Comparison of ENCODE assay signal across 8 mouse cellular contexts in genomic region chr10:4334039-4334683, GRCm38 (mm10). TPM values are rescaled to one million over a fixed set of nuclear protein-coding genes. Genes with fewer than 3 reads are reported as not detected.
A peak's percentile ranks its signal among the peaks of the same experiment; 100 is the strongest.
DNase-seq lines count a peak whose midpoint lies in the region; ATAC-seq and TF ChIP-seq lines count a peak whose summit lies in the region.

No protein-coding gene starts in this region.

- H3K27me3 ChIP-seq in forebrain, embryonic 15.5 days, result no peaks in the 10 kb centered on the region
- no peaks in the 10 kb centered on the region for H3K27me3 ChIP-seq in lung, embryonic 14.5 days (ENCODE audit: insufficient read depth, low read length)
- H3K27me3 ChIP-seq in thymus, adult 2 months (ENCODE audit: control insufficient read depth, insufficient read depth, low read length), result no peaks in the 10 kb centered on the region

- peak; percentile 77 for ATAC-seq in forebrain, embryonic 15.5 days (replicated peaks)
- ATAC-seq in lung, embryonic 14.5 days (ENCODE audit: insufficient read depth), result peak; percentile 92

- peak overlapping the region; percentile 87 for H3K27ac ChIP-seq in ES-E14 (ENCODE audit: insufficient read depth, low read depth, low read length, poor library complexity, severe bottlenecking)
- no peak overlapping the region for H3K27ac ChIP-seq in forebrain, embryonic 15.5 days (replicated peaks)
- peak overlapping the region; percentile 49 for H3K27ac ChIP-seq in layer of hippocampus, adult 2 months
- H3K27ac ChIP-seq in lung, embryonic 14.5 days (ENCODE audit: low read depth), result peak overlapping the region; percentile 81
- no peak overlapping the region for H3K27ac ChIP-seq in olfactory bulb, adult 2 months (ENCODE audit: insufficient read depth, low read depth, low read length)
- H3K27ac ChIP-seq in thymus, adult 2 months (ENCODE audit: control insufficient read depth, insufficient read depth, low read length), result no peak overlapping the region

- DNase-seq in ES-E14 (ENCODE audit: low read depth, low spot score), result peak; percentile 91
- peak; percentile 48 for DNase-seq in cerebellum, adult 11 months
- peak; percentile 85 for DNase-seq in heart, postnatal 25 days (ENCODE audit: low spot score)
- peak; percentile 39 to 49 for DNase-seq in layer of hippocampus, adult 2 months (ENCODE audit: low spot score in 2 of 2)
- peak; percentile 92 for DNase-seq in lung, embryonic 14.5 days
- DNase-seq in thymus, adult 2 months, result peak; percentile 63

- intact Hi-C loops in heart, postnatal 25 days (cut with DNase I), result loop anchor here (2.0 to 5.0 kb wide), 3 partner anchors 67 to 292 kb away; partner anchors contain the start of gene Akap12

- peak overlapping the region; percentile 78 for H3K9ac ChIP-seq in ES-E14 (ENCODE audit: insufficient read depth, low read depth, low read length, poor library complexity, severe bottlenecking)
- H3K9ac ChIP-seq in forebrain, embryonic 15.5 days (replicated peaks), result no peak overlapping the region
- peak overlapping the region; percentile 49 for H3K9ac ChIP-seq in lung, embryonic 14.5 days

- no peak for TF ChIP-seq POLR2A in olfactory bulb, adult 2 months (IDR thresholded peaks at IDR 0.05; ENCODE audit: insufficient read depth, low read depth, low read length)
- TF ChIP-seq POLR2A in thymus, adult 2 months (IDR thresholded peaks at IDR 0.05; ENCODE audit: control insufficient read depth, extremely low read depth, insufficient read depth, low read length, poor library complexity), result no peak

- peaks cover 4% of the 10 kb centered on the region; the same call in 1 of the 2 replicates for H3K36me3 ChIP-seq in ES-E14 (ENCODE audit: control insufficient read depth, insufficient read depth, low read length, poor library complexity, severe bottlenecking)
- H3K36me3 ChIP-seq in forebrain, embryonic 15.5 days, result no peaks in the 10 kb centered on the region
- no peaks in the 10 kb centered on the region for H3K36me3 ChIP-seq in lung, embryonic 14.5 days (ENCODE audit: insufficient read depth)
- no peaks in the 10 kb centered on the region for H3K36me3 ChIP-seq in thymus, adult 2 months (ENCODE audit: control insufficient read depth, insufficient read depth, low read length)

- peaks cover 10 to 19% of the 10 kb centered on the region in 2 experiments for H3K4me1 ChIP-seq in ES-E14 (ENCODE audit: control insufficient read depth in 2 of 2, insufficient read depth in 2 of 2, low read length in 2 of 2, poor library complexity in 1 of 2)
- H3K4me1 ChIP-seq in forebrain, embryonic 15.5 days, result peaks cover 18% of the 10 kb centered on the region
- H3K4me1 ChIP-seq in lung, embryonic 14.5 days (ENCODE audit: insufficient read depth), result peaks cover 4% of the 10 kb centered on the region; the same call in 1 of the 2 replicates
- 0 out of 2 replicates have a peak, but pooled peaks cover 4% of the 10 kb centered on the region for H3K4me1 ChIP-seq in olfactory bulb, adult 2 months (ENCODE audit: control insufficient read depth, insufficient read depth, low read length)
- H3K4me1 ChIP-seq in thymus, adult 2 months (replicated peaks; ENCODE audit: control insufficient read depth, insufficient read depth, low read length), result peaks cover 5% of the 10 kb centered on the region; the same call in 1 of the 2 replicates

- no peak for TF ChIP-seq CTCF in layer of hippocampus, adult 2 months (conservative IDR thresholded peaks at IDR 0.05)
- no peak for TF ChIP-seq CTCF in lung, embryonic 14.5 days (IDR thresholded peaks at IDR 0.05; ENCODE audit: low read depth)
- no peak for TF ChIP-seq CTCF in olfactory bulb, adult 2 months (IDR thresholded peaks at IDR 0.05; ENCODE audit: insufficient read depth, low read depth, low read length)
- no peak for TF ChIP-seq CTCF in thymus, adult 2 months (IDR thresholded peaks at IDR 0.05; ENCODE audit: borderline replicate concordance, control insufficient read depth, extremely low read depth, insufficient read depth, low read length, poor library complexity)

- H3K4me2 ChIP-seq in forebrain, embryonic 15.5 days (replicated peaks), result peak overlapping the region; percentile 48
- H3K4me2 ChIP-seq in lung, embryonic 14.5 days, result peak overlapping the region; percentile 68

- no peaks in the 10 kb centered on the region for H3K9me3 ChIP-seq in ES-E14 (ENCODE audit: control insufficient read depth, insufficient read depth, low read depth, low read length)
- H3K9me3 ChIP-seq in forebrain, embryonic 15.5 days, result no peaks in the 10 kb centered on the region
- H3K9me3 ChIP-seq in lung, embryonic 14.5 days (ENCODE audit: low read depth, low read length), result no peaks in the 10 kb centered on the region

- 9% methylated on average over 27 of the region's 27 CpGs for WGBS in forebrain, embryonic 15.5 days
- WGBS in lung, embryonic 14.5 days, result 3% methylated on average over 27 of the region's 27 CpGs
- WGBS in olfactory bulb, adult 2 months, result 13% methylated on average over 27 of the region's 27 CpGs
- 2% methylated on average over 27 of the region's 27 CpGs for WGBS in thymus, adult 2 months

- peak overlapping the region; percentile 61 to 75 for H3K4me3 ChIP-seq in ES-E14 (ENCODE audit: insufficient read depth in 1 of 2, low read depth in 1 of 2, low read length in 2 of 2, poor library complexity in 1 of 2, severe bottlenecking in 1 of 2)
- H3K4me3 ChIP-seq in forebrain, embryonic 15.5 days, result peak overlapping the region; percentile 24
- H3K4me3 ChIP-seq in layer of hippocampus, adult 2 months, result peak overlapping the region; percentile 42
- peak overlapping the region; percentile 54 for H3K4me3 ChIP-seq in lung, embryonic 14.5 days (ENCODE audit: low read depth, low read length)
- H3K4me3 ChIP-seq in olfactory bulb, adult 2 months (ENCODE audit: insufficient read depth, low read depth, low read length), result peak overlapping the region; percentile 13
- H3K4me3 ChIP-seq in thymus, adult 2 months (ENCODE audit: control insufficient read depth, insufficient read depth, low read length), result peak overlapping the region; percentile 37

- in situ Hi-C loops in ES-E14 (cut with MboI; ENCODE audit: low sequenced_read_pairs in 2 of 2, unreplicated experiment in 2 of 2), result no loop called here

TF ChIP-seq in ES-E14, 5 proteins besides CTCF, POLR2A, EP300 and RAD21:
- TF ChIP-seq HCFC1 (IDR thresholded peaks at IDR 0.05; ENCODE audit: borderline replicate concordance, insufficient read depth, low read length), result 0 out of 2 replicates have a peak, but pooled peaks have one; percentile 29
- TF ChIP-seq CHD2 (IDR thresholded peaks at IDR 0.05; ENCODE audit: low read depth, low read length), result no peak
- TF ChIP-seq ZNF384 (IDR thresholded peaks at IDR 0.05; ENCODE audit: low read depth, low read length), result no peak
- no peak for TF ChIP-seq ZC3H11A (IDR thresholded peaks at IDR 0.05; ENCODE audit: borderline replicate concordance, low read depth, low read length)
- TF ChIP-seq MAFK (IDR thresholded peaks at IDR 0.05; ENCODE audit: insufficient read depth, low read depth, low read length), result no peak

RNA-seq across cellular contexts. Expression of gene Zbtb2, which starts 53.7 kb away (rescaled TPM):
- total RNA-seq in ES-E14 (2012; rRNA removed), result 11.9 and 14.7 TPM in 2 replicates
- polyA plus RNA-seq in forebrain, embryonic 15.5 days (2015; fragmentation: Nextera tagmentation; extraction: Ambion mirVana), result 17.8 and 18.4 TPM in 2 replicates
- total RNA-seq in heart, postnatal 25 days (2021), result 1 to 10 TPM; 6.0 to 6.3 TPM
- total RNA-seq in layer of hippocampus, adult 2 months (2021), result 10 to 100 TPM; 11.8 to 13.2 TPM
- 17.3 and 18.1 TPM in 2 replicates for polyA plus RNA-seq in lung, embryonic 14.5 days (2014; fragmentation: Nextera tagmentation; extraction: Ambion mirVana)
- not detected in 2 replicates for polyA plus RNA-seq in olfactory bulb, adult 2 months (2012; ENCODE audit: insufficient read depth, insufficient read length, low replicate concordance, missing spikeins)
- polyA plus RNA-seq in thymus, adult 2 months (2012; rRNA removed), result 32.8 and 37.9 TPM in 2 replicates

Comparison
In these comparisons a context has a peak if more than half of its experiments do, and no peak if none do; other contexts are left out.
1. H3K27ac ChIP-seq: peak in ES-E14 (single experiment), layer of hippocampus, adult 2 months (single experiment) and lung, embryonic 14.5 days (single experiment); none in forebrain, embryonic 15.5 days (single experiment), olfactory bulb, adult 2 months (single experiment) and thymus, adult 2 months (single experiment).
2. H3K4me3 ChIP-seq: peak in every context shown above with its lines; median percentile 68 in ES-E14; 54 in lung, embryonic 14.5 days; 42 in layer of hippocampus, adult 2 months; 37 in thymus, adult 2 months; 24 in forebrain, embryonic 15.5 days; 13 in olfactory bulb, adult 2 months.
3. Peak in every context shown above with its lines, with median percentiles within 50 percentile points of each other: DNase-seq.